Mouse (Mus musculus): ENCODE data around the gene Clip2. TPM values are rescaled to one million over a fixed set of nuclear protein-coding genes. Genes with fewer than 3 reads are reported as not detected.

Gene Clip2
- total and polyA plus RNA-seq, 2 experiments from 2014 or later = 13.1 to 153 TPM

DNA sequence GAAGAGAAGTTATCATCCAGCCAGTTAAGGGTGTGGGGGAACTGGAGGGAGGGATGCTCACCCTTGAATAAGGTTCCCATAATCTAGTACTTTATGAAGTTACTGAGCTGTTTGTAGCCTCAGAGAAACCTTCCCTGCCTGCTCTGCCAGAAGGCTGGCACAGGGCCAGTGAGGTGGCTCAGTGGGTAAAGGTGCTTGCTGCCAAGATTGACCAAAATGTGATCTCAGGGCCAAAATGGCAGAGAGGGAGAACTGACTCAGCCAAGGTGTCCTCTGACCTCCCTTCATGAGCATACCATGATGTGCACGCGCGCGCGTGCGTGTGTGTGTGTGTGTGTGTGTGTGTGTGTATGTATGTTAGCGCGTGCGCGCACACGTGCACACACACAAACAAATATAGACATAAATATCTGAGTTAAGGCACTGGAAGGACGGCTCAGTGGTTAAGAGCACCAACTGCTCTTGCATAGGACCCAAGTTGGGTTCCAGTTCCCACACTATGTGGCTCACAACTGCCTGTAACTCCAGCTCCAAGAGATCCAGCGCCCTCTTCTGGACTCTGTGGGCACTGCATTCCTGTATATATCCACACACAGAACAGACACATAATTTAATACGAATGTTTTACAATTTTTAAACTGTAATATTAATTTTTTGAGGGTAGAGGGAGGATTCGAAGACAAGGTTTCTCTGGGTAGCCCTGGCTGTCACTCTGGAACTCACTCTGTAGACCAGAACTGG is 26.1 kb downstream of the Clip2 start:
- DNase-seq (ENCODE audit: low spot score) = no peak
- 94% methylated on average over 15 of the region's 15 CpGs for WGBS
- Histone ChIP-seq H3K4me2 (ENCODE audit: low read depth, low read length, poor library complexity, severe bottlenecking) (no peak overlapping the region), H3K36me3 (ENCODE audit: insufficient read depth, low read length) (peaks cover 26% of the 10 kb centered on the region), H3K27ac (ENCODE audit: low read depth, low read length) (no peak overlapping the region), H3K9me3 (ENCODE audit: low read length) (no peaks in the 10 kb centered on the region), H3K4me3 (ENCODE audit: low read depth, low read length) (no peak overlapping the region), H3K27me3 (ENCODE audit: insufficient read depth, low read length) (no peaks in the 10 kb centered on the region), H3K9ac (replicated peaks; ENCODE audit: low read length, poor library complexity, severe bottlenecking) (no peak overlapping the region), H3K4me1 (ENCODE audit: insufficient read depth, low read length) (peaks cover 9% of the 10 kb centered on the region; the same call in 1 of the 2 replicates)
- TF ChIP-seq CTCF (IDR thresholded peaks at IDR 0.05) = peak; percentile 52
- no peak for ATAC-seq (ENCODE audit: low FRiP score)

- peaks cover 40% of the 10 kb centered on the region for H3K36me3 ChIP-seq (ENCODE audit: insufficient read depth, low read length)
Observed at GRCm38 (mm10) chr5:134523728-134524127, 28.5 kb downstream of the Clip2 start.

GRCm38 (mm10) chr5:134522524-134522923 is 29.7 kb downstream of the Clip2 start:
- 95% methylated on average over 26 of the region's 26 CpGs for WGBS
- Histone ChIP-seq H3K36me3 (ENCODE audit: insufficient read depth, low read length) (peaks cover 43% of the 10 kb centered on the region), H3K9ac (replicated peaks; ENCODE audit: low read length, poor library complexity, severe bottlenecking) (no peak overlapping the region), H3K4me3 (ENCODE audit: low read depth, low read length) (no peak overlapping the region), H3K4me2 (ENCODE audit: low read depth, low read length, poor library complexity, severe bottlenecking) (no peak overlapping the region), H3K4me1 (ENCODE audit: insufficient read depth, low read length) (no peaks in the 10 kb centered on the region), H3K27me3 (ENCODE audit: insufficient read depth, low read length) (no peaks in the 10 kb centered on the region), H3K9me3 (ENCODE audit: low read length) (no peaks in the 10 kb centered on the region), H3K27ac (ENCODE audit: low read depth, low read length) (no peak overlapping the region)
- DNase-seq (ENCODE audit: low spot score) (no peak), ATAC-seq (ENCODE audit: low FRiP score) (no peak)
- TF ChIP-seq CTCF (IDR thresholded peaks at IDR 0.05) = no peak

More at GRCm38 (mm10) chr5:134523728-134524127, 28.5 kb downstream of the Clip2 start:
- Histone ChIP-seq H3K4me1 (ENCODE audit: insufficient read depth, low read length) (peaks cover 6% of the 10 kb centered on the region; the same call in 1 of the 2 replicates), H3K27me3 (ENCODE audit: insufficient read depth, low read length) (no peaks in the 10 kb centered on the region), H3K4me2 (ENCODE audit: low read depth, low read length, poor library complexity, severe bottlenecking) (no peak overlapping the region), H3K9me3 (ENCODE audit: low read length) (no peaks in the 10 kb centered on the region), H3K4me3 (ENCODE audit: low read depth, low read length) (no peak overlapping the region), H3K27ac (ENCODE audit: low read depth, low read length) (no peak overlapping the region), H3K9ac (replicated peaks; ENCODE audit: low read length, poor library complexity, severe bottlenecking) (no peak overlapping the region)
- no peak for TF ChIP-seq CTCF (IDR thresholded peaks at IDR 0.05)
- DNase-seq (ENCODE audit: low spot score) (no peak), ATAC-seq (ENCODE audit: low FRiP score) (no peak)
- WGBS = 85% methylated on average over 5 of the region's 5 CpGs

- no peak overlapping the region for H3K9ac ChIP-seq (replicated peaks; ENCODE audit: low read length, poor library complexity, severe bottlenecking)
- H3K27ac ChIP-seq (ENCODE audit: low read depth, low read length) = no peak overlapping the region
- H3K9me3 ChIP-seq (ENCODE audit: low read length) = no peaks in the 10 kb centered on the region
- ATAC-seq (ENCODE audit: low FRiP score) = no peak
- TF ChIP-seq CTCF (IDR thresholded peaks at IDR 0.05) = no peak
- H3K36me3 ChIP-seq (ENCODE audit: insufficient read depth, low read length) = peaks cover 50% of the 10 kb centered on the region
- H3K4me1 ChIP-seq (ENCODE audit: insufficient read depth, low read length) = no peaks in the 10 kb centered on the region
- H3K27me3 ChIP-seq (ENCODE audit: insufficient read depth, low read length) = no peaks in the 10 kb centered on the region
- H3K4me3 ChIP-seq (ENCODE audit: low read depth, low read length) = no peak overlapping the region
- 91% methylated on average over 7 of the region's 7 CpGs for WGBS
- no peak overlapping the region for H3K4me2 ChIP-seq (ENCODE audit: low read depth, low read length, poor library complexity, severe bottlenecking)
- DNase-seq (ENCODE audit: low spot score) = no peak
Observed at GRCm38 (mm10) chr5:134521806-134522205, 30.4 kb downstream of the Clip2 start.

- Histone ChIP-seq H3K4me2 (ENCODE audit: low read depth, low read length, poor library complexity, severe bottlenecking) (no peak overlapping the region), H3K9me3 (ENCODE audit: low read length) (no peaks in the 10 kb centered on the region), H3K9ac (replicated peaks; ENCODE audit: low read length, poor library complexity, severe bottlenecking) (no peak overlapping the region), H3K27ac (ENCODE audit: low read depth, low read length) (no peak overlapping the region), H3K36me3 (ENCODE audit: insufficient read depth, low read length) (peaks cover 56% of the 10 kb centered on the region), H3K4me1 (ENCODE audit: insufficient read depth, low read length) (no peaks in the 10 kb centered on the region), H3K4me3 (ENCODE audit: low read depth, low read length) (no peak overlapping the region), H3K27me3 (ENCODE audit: insufficient read depth, low read length) (no peaks in the 10 kb centered on the region)
- DNase-seq (ENCODE audit: low spot score) = no peak
- WGBS = 57% methylated on average over 2 of the region's 2 CpGs
- TF ChIP-seq CTCF (IDR thresholded peaks at IDR 0.05) = no peak
- ATAC-seq (ENCODE audit: low FRiP score) = no peak
Observed at GRCm38 (mm10) chr5:134521131-134521530, 31.1 kb downstream of the Clip2 start.

- no peaks in the 10 kb centered on the region for H3K9me3 ChIP-seq (ENCODE audit: low read length)
- ATAC-seq (ENCODE audit: low FRiP score) = no peak
Observed at GRCm38 (mm10) chr5:134520120-134520519, 32.1 kb downstream of the Clip2 start.

More at GRCm38 (mm10) chr5:134520120-134520519, 32.1 kb downstream of the Clip2 start:
- H3K27me3 ChIP-seq (ENCODE audit: insufficient read depth, low read length) = no peaks in the 10 kb centered on the region
- no peak overlapping the region for H3K9ac ChIP-seq (replicated peaks; ENCODE audit: low read length, poor library complexity, severe bottlenecking)
- H3K4me2 ChIP-seq (ENCODE audit: low read depth, low read length, poor library complexity, severe bottlenecking) = no peak overlapping the region
- H3K27ac ChIP-seq (ENCODE audit: low read depth, low read length) = no peak overlapping the region
- 95% methylated on average over 4 of the region's 4 CpGs for WGBS
- no peak for TF ChIP-seq CTCF (IDR thresholded peaks at IDR 0.05)
- peaks cover 62% of the 10 kb centered on the region for H3K36me3 ChIP-seq (ENCODE audit: insufficient read depth, low read length)
- H3K4me1 ChIP-seq (ENCODE audit: insufficient read depth, low read length) = no peaks in the 10 kb centered on the region
- no peak overlapping the region for H3K4me3 ChIP-seq (ENCODE audit: low read depth, low read length)
- no peak for DNase-seq (ENCODE audit: low spot score)

Data from midbrain, postnatal 0 days (tissue).